Mouse (Mus musculus) kidney, postnatal 14 days (tissue): Measurements from ENCODE around the gene Slc9a8.
A peak's percentile ranks its signal among the peaks of the same experiment; 100 is the strongest.

Experiments
- DNase-seq: peaks from one replicate; pipeline ENCODE4 v3.0.0; 2022; ENCODE audit warnings: mixed read lengths

Gene Slc9a8

GRCm38 (mm10) chr2:167483827-167484410 lies 62.4 kb downstream of the Slc9a8 start:
- DNase-seq: no peak

GRCm38 (mm10) chr2:167484932-167485331 lies 63.4 kb downstream of the Slc9a8 start:
- DNase-seq: no peak

GRCm38 (mm10) chr2:167485501-167486377 lies 64.2 kb downstream of the Slc9a8 start:
- peak; percentile 77 for DNase-seq

- no peak for DNase-seq
Measured at GRCm38 (mm10) chr2:167486573-167486972, 65.1 kb downstream of the Slc9a8 start.

GRCm38 (mm10) chr2:167487551-167487950 lies 66.0 kb downstream of the Slc9a8 start:
- DNase-seq: no peak

GRCm38 (mm10) chr2:167487994-167488393 lies 66.5 kb downstream of the Slc9a8 start:
- DNase-seq: no peak

GRCm38 (mm10) chr2:167490813-167491525 lies 69.5 kb downstream of the Slc9a8 start:
- DNase-seq: no peak

GRCm38 (mm10) chr2:167491757-167492708 lies 70.5 kb downstream of the Slc9a8 start, which contains the start of gene Rnf114:
Rnf114 (plus strand) TSS chr2:167492645.
- peak; percentile 55 for DNase-seq

- DNase-seq: peak; percentile 95
Measured at GRCm38 (mm10) chr2:167492713-167493636, 71.5 kb downstream of the Slc9a8 start, which contains the start of gene Spata2. Spata2 (minus strand) TSS chr2:167492887.

GRCm38 (mm10) chr2:167496437-167496836 lies 74.9 kb downstream of the Slc9a8 start:
- DNase-seq: no peak

- DNase-seq: peak; percentile 58
Measured at GRCm38 (mm10) chr2:167497272-167497671, 75.8 kb downstream of the Slc9a8 start.

GRCm38 (mm10) chr2:167502554-167503252 lies 81.2 kb downstream of the Slc9a8 start:
- no peak for DNase-seq

GRCm38 (mm10) chr2:167503253-167503895 lies 81.9 kb downstream of the Slc9a8 start:
- DNase-seq: peak; percentile 93

GRCm38 (mm10) chr2:167503896-167504349 lies 82.4 kb downstream of the Slc9a8 start:
- DNase-seq: peak; percentile 83

GRCm38 (mm10) chr2:167505127-167505526 lies 83.6 kb downstream of the Slc9a8 start:
- no peak for DNase-seq

- no peak for DNase-seq
Measured at GRCm38 (mm10) chr2:167506546-167507260, 85.2 kb downstream of the Slc9a8 start.

GRCm38 (mm10) chr2:167507719-167508385 lies 86.3 kb downstream of the Slc9a8 start:
- DNase-seq: no peak

- DNase-seq: no peak
Measured at GRCm38 (mm10) chr2:167508569-167508968, 87.1 kb downstream of the Slc9a8 start.
